ENCODE assay signal across 11 mouse cellular contexts in the genomic region with DNA sequence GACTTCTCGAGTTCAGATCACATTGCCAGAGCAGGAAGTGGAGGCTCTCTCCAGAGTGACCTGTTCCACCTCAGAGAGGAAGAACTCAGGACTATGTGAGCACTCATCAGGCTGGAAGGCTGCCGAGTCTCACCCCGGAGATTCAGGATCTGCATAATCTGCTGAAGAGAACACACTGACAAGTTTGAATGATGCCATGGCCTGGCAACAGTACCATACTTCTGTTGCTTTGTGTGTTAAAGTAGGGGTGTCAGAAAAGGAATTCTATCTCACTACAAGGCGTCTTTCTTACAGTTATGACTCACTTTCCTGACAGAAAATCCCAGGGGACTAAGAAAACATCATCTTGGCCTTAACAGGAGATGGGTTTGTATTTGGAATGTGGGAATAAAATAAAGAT.
"Had no signal": no experiment of that assay in that cellular context is flagged by ENCODE, and none has a peak within 500 bp of the region (broad histone marks: within the 10 kb centered on the region; RNA-seq: fewer than 3 reads in every experiment).

No protein-coding gene starts in this region.

- H3K27me3 ChIP-seq: kidney, embryonic 15.5 days; limb, embryonic 13.5 days; midbrain, embryonic 13.5 days; neural tube, embryonic 12.5 days had no signal

- H3K4me3 ChIP-seq: kidney, embryonic 15.5 days; limb, embryonic 13.5 days; midbrain, embryonic 13.5 days; neural tube, embryonic 12.5 days had no signal

- H3K27ac ChIP-seq: kidney, embryonic 15.5 days; limb, embryonic 13.5 days; liver, embryonic 14.5 days; midbrain, embryonic 13.5 days; neural tube, embryonic 12.5 days had no signal

- DNase-seq: kidney, adult 2 months; kidney, postnatal 14 days; lung, adult 18-20 months; right cerebral cortex, postnatal 4 days; spleen, adult 18-20 months; thymus, postnatal 36 days had no signal

- H3K4me1 ChIP-seq: kidney, embryonic 15.5 days; limb, embryonic 13.5 days; midbrain, embryonic 13.5 days; neural tube, embryonic 12.5 days had no signal

- ATAC-seq: midbrain, embryonic 13.5 days had no signal
